Mouse (Mus musculus) bone marrow, adult 2 months (tissue): ENCODE measurements around the gene Lin7a. TPM values are rescaled to one million over a fixed set of nuclear protein-coding genes. Genes with fewer than 3 reads are reported as not detected.

Experiments used
- H3K27ac ChIP-seq: fragments of 200-500 bp; 2 replicates; pipeline ENCODE4 v1.5.1; 2012; ENCODE audit warnings: low read depth, mild to moderate bottlenecking, control low read depth, inconsistent platforms, low read length; ENCODE audit not compliant: control insufficient read depth, poor library complexity, insufficient read depth
- H3K4me1 ChIP-seq: fragments of 200-500 bp; 2 replicates; pipeline ENCODE4 v1.6.1; 2011; ENCODE audit warnings: low read length; ENCODE audit not compliant: control insufficient read depth, insufficient read depth
- H3K4me3 ChIP-seq: fragments of 200-500 bp; replicated peaks from 2 replicates; pipeline ENCODE3; 2011; ENCODE audit warnings: mild to moderate bottlenecking, low read depth, low read length, control low read depth; ENCODE audit not compliant: control insufficient read depth
- CTCF ChIP-seq: fragments of 200-500 bp; IDR thresholded peaks from 2 replicates; pipeline ENCODE4 v1.5.1; 2011; ENCODE audit warnings: low read length, control low read depth; ENCODE audit not compliant: control insufficient read depth, insufficient read depth
- POLR2A ChIP-seq: fragments of 200-500 bp; IDR thresholded peaks from 2 replicates; pipeline ENCODE4 v1.6.1; 2011; ENCODE audit warnings: low read depth, mild to moderate bottlenecking, control low read depth, low read length, borderline replicate concordance; ENCODE audit not compliant: control insufficient read depth
- WGBS: fragments of 180-500 bp; shearing (Covaris S2); methylation state at CpG from one replicate; pipeline ENCODE4 v1.1.7; 2018; 5-methylcytosine and 5-hydroxymethylcytosine counted together
- polyA plus RNA-seq: library from polyadenylated mRNA; stranded (reverse); fragments of >200 nt; gene quantifications from 2 replicates; pipeline ENCODE4 v1.2.4, GENCODE M21; 2011; ENCODE audit warnings: low replicate concordance; ENCODE audit not compliant: missing spikeins, insufficient read depth, insufficient read length

The Lin7a gene
- polyA plus RNA-seq, 1 experiment = 0.65 TPM

- 79% methylated on average over 2 of the region's 2 CpGs for WGBS
- Histone ChIP-seq H3K4me1 (no peaks in the 10 kb centered on the region), H3K4me3 (no peak overlapping the region), H3K27ac (no peak overlapping the region)
- TF ChIP-seq CTCF (no peak), POLR2A (no peak)
Observed at GRCm38 (mm10) chr10:107251801-107252502, 19.5 kb upstream of the Lin7a start.

DNA sequence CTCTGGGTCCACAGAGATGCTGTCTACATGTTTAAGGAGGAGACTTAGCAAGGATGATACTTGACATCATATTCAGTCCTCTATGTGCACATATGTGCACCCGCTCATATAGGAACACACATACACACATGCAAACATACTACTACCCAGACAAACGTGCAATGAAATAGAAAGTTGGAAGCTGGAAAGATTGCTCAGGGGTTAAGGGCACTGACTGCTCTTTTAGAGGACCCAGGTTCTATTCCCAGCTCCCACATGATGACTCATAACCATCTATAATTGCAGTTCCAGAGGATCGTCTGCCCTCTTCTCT lies 19.0 kb upstream of the Lin7a start:
- no peak for TF ChIP-seq CTCF
- WGBS = 73% methylated on average over 3 of the region's 3 CpGs
- H3K4me1 ChIP-seq = no peaks in the 10 kb centered on the region

DNA sequence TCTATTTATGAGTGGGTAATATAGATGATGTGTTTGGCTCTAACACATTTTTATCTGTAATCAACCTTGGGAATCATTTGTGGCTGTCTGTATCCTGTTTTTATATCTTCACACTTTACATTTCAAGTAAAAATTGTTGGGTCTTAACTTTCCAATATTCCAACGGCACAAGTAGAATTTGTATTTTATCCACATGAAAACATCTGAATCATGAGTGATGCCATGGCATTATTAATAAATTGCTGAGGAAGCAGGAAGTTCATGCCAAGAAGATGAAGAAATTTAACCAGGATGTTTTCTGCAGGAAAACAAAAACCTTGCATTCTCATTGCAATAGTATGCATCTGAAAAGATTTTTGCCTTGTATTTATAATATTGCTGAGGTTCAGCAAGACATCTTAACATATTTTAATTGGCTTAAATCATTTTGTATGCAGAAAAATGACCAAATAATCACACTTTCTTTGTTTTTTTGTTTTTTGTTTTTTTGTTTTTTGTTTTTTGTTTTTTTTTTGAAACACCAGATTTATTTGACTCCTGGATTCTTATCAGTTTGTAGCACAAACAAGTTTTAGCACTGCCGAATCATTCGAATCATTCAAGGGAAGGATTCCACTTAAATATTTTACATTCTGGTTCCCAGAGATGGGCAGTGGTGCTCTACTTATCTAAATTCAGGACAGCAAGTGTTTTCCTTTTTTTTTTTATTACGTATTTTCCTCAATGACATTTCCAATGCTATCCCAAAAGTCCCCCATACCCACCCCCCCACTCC lies 18.1 kb upstream of the Lin7a start:
- 80% methylated on average over 4 of the region's 4 CpGs for WGBS
- Histone ChIP-seq H3K4me3 (no peak overlapping the region), H3K4me1 (no peaks in the 10 kb centered on the region), H3K27ac (no peak overlapping the region)
- TF ChIP-seq POLR2A (no peak), CTCF (no peak)

More for the DNA sequence above, 19.0 kb upstream of the Lin7a start:
- no peak overlapping the region for H3K27ac ChIP-seq
- H3K4me3 ChIP-seq = no peak overlapping the region

- TF ChIP-seq POLR2A = no peak
- no peak for TF ChIP-seq CTCF
- H3K4me3 ChIP-seq = no peak overlapping the region
- H3K4me1 ChIP-seq = no peaks in the 10 kb centered on the region
- H3K27ac ChIP-seq = no peak overlapping the region
Observed at GRCm38 (mm10) chr10:107254656-107255055, 16.8 kb upstream of the Lin7a start.

GRCm38 (mm10) chr10:107255351-107256050 lies 16.0 kb upstream of the Lin7a start:
- no peak overlapping the region for H3K27ac ChIP-seq
- WGBS = 82% methylated on average over 6 of the region's 6 CpGs
- no peak overlapping the region for H3K4me3 ChIP-seq
- TF ChIP-seq CTCF (no peak), POLR2A (no peak)
- no peaks in the 10 kb centered on the region for H3K4me1 ChIP-seq

DNA sequence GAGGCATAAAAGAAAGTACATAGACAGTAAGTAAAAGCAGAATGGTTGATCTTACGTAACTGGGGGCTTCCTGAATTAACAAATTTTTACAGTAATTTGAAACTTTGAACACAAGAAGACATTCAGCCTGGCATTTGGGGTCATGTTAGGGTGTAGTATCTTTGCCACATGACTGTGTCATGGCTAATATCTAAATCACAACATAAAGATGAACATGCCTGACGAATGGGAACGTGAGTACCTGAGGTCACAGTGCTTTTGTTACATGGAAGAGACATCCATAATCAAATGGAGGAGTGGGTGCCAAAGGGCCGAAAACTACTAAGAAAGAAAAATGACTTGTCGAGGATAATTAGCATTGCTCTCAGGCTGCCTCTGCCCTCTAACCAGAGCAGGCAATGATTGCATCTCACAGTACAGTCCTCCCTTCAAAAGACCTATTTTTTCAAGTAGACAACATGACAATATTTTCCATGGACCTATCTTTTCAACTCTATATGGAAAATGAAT lies 15.0 kb upstream of the Lin7a start:
- H3K4me1 ChIP-seq = no peaks in the 10 kb centered on the region
- WGBS = 73% methylated on average over 5 of the region's 5 CpGs
- H3K4me3 ChIP-seq = no peak overlapping the region
- TF ChIP-seq POLR2A (no peak), CTCF (no peak)
- no peak overlapping the region for H3K27ac ChIP-seq

GRCm38 (mm10) chr10:107260428-107260827 lies 11.1 kb upstream of the Lin7a start:
- no peaks in the 10 kb centered on the region for H3K4me1 ChIP-seq
- H3K27ac ChIP-seq = no peak overlapping the region
- TF ChIP-seq CTCF (no peak), POLR2A (no peak)
- no peak overlapping the region for H3K4me3 ChIP-seq
- 68% methylated on average over 2 of the region's 2 CpGs for WGBS

GRCm38 (mm10) chr10:107272131-107272803 lies 781 bp downstream of the Lin7a start:
- no peak overlapping the region for H3K4me3 ChIP-seq
- H3K4me1 ChIP-seq = no peaks in the 10 kb centered on the region
- WGBS = 3% methylated on average over 41 of the region's 41 CpGs
- no peak for TF ChIP-seq POLR2A
- TF ChIP-seq CTCF = no peak
- H3K27ac ChIP-seq = no peak overlapping the region
